Mouse (Mus musculus) urinary bladder, adult 2 months (tissue): Measurements from ENCODE around the gene Tspan18. TPM values are rescaled to one million over a fixed set of nuclear protein-coding genes. Genes with fewer than 3 reads are reported as not detected.

Experiments
- DNase-seq: peaks from one replicate; pipeline ENCODE4 v3.0.0; 2022; ENCODE audit warnings: low spot score
- polyA plus RNA-seq: library from polyadenylated mRNA; depleted of rRNA; stranded (reverse); fragments of >200 nt; gene quantifications from 2 replicates; pipeline ENCODE4 v1.2.3, GENCODE M21; 2012; rRNA removed

The Tspan18 gene
- polyA plus RNA-seq, result 19.8 and 38.3 TPM in 2 replicates

GRCm38 (mm10) chr2:93333817-93334731 is at the start of gene Tspan18:
Gene Tspan18, minus strand, starts transcription at chr2:93334505.
- DNase-seq, result peak; percentile 53

GRCm38 (mm10) chr2:93383831-93384230 is 49.5 kb upstream of the Tspan18 start:
- no peak for DNase-seq

GRCm38 (mm10) chr2:93380680-93381089 is 46.4 kb upstream of the Tspan18 start:
- DNase-seq, result no peak

GRCm38 (mm10) chr2:93377797-93378196 is 43.5 kb upstream of the Tspan18 start:
- DNase-seq, result no peak

GRCm38 (mm10) chr2:93377157-93377556 is 42.9 kb upstream of the Tspan18 start:
- DNase-seq, result no peak

GRCm38 (mm10) chr2:93372872-93373271 is 38.6 kb upstream of the Tspan18 start:
- no peak for DNase-seq

- no peak for DNase-seq
These were observed 37.8 kb upstream of the Tspan18 start for GRCm38 (mm10) chr2:93372097-93372571.

- no peak for DNase-seq
These were observed 34.6 kb upstream of the Tspan18 start for GRCm38 (mm10) chr2:93368954-93369353.

- no peak for DNase-seq
These were observed 33.7 kb upstream of the Tspan18 start for GRCm38 (mm10) chr2:93367962-93368361.

- DNase-seq, result no peak
These were observed 31.1 kb upstream of the Tspan18 start for GRCm38 (mm10) chr2:93365411-93365810.

GRCm38 (mm10) chr2:93364951-93365350 is 30.6 kb upstream of the Tspan18 start:
- no peak for DNase-seq

GRCm38 (mm10) chr2:93361454-93361853 is 27.1 kb upstream of the Tspan18 start:
- no peak for DNase-seq

GRCm38 (mm10) chr2:93360310-93360709 is 26.0 kb upstream of the Tspan18 start:
- DNase-seq, result no peak

GRCm38 (mm10) chr2:93357391-93357790 is 23.1 kb upstream of the Tspan18 start:
- DNase-seq, result no peak

- no peak for DNase-seq
These were observed 21.5 kb upstream of the Tspan18 start for GRCm38 (mm10) chr2:93355845-93356244.

GRCm38 (mm10) chr2:93354621-93355020 is 20.3 kb upstream of the Tspan18 start:
- no peak for DNase-seq

GRCm38 (mm10) chr2:93353725-93354124 is 19.4 kb upstream of the Tspan18 start:
- DNase-seq, result no peak

- DNase-seq, result no peak
These were observed 18.8 kb upstream of the Tspan18 start for GRCm38 (mm10) chr2:93352915-93353685.

- no peak for DNase-seq
These were observed 17.0 kb upstream of the Tspan18 start for GRCm38 (mm10) chr2:93351352-93351751.

- DNase-seq, result no peak
These were observed 12.7 kb upstream of the Tspan18 start for GRCm38 (mm10) chr2:93347018-93347417.

GRCm38 (mm10) chr2:93346609-93347008 is 12.3 kb upstream of the Tspan18 start:
- no peak for DNase-seq

GRCm38 (mm10) chr2:93345663-93346268 is 11.5 kb upstream of the Tspan18 start:
- no peak for DNase-seq
